Mouse (Mus musculus): ENCODE data around the gene Antxrl. TPM values are rescaled to one million over a fixed set of nuclear protein-coding genes. Genes with fewer than 3 reads are reported as not detected.

Antxrl gene
- polyA plus RNA-seq, 1 experiment from 2014 or later, result not detected

DNA sequence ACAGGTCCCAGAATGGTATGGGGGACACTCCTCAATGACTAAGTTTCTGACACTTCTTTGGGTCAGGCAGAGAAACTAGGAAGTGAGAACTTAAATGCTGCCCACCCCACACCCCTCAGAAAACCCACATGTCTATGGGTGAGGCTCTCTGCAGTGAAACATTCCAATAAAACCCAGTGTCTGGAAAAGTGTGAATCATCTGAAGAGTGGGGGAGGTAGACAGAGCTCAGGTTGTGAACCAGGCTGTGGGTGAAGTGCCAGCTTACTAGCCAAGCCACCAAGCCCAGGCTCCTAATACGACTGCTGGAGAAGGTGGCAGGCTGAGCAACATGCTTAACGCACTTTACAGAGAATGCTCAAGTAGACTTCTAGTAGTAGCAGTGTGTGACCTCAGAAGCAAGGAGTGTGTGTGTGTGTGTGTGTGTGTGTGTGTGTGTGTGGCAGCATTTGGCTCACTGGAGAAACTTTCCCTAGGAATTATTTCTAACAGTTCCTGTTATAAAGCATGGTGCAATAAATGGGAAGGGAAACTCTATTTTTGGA lies 35.4 kb downstream of the Antxrl start:
- H3K4me1 ChIP-seq (ENCODE audit: control insufficient read depth, insufficient read depth, low read length), result no peaks in the 10 kb centered on the region
- H3K27ac ChIP-seq (replicated peaks; ENCODE audit: low read depth, low read length), result no peak overlapping the region
- H3K4me2 ChIP-seq (ENCODE audit: low read depth, low read length), result no peak overlapping the region
- no peaks in the 10 kb centered on the region for H3K9me3 ChIP-seq (replicated peaks; ENCODE audit: control insufficient read depth, low read length)
- no peak for DNase-seq (ENCODE audit: low spot score)
- 73% methylated on average over 2 of the region's 2 CpGs for WGBS
- H3K27me3 ChIP-seq (ENCODE audit: control insufficient read depth, insufficient read depth, low read length), result no peaks in the 10 kb centered on the region
- ATAC-seq (replicated peaks; ENCODE audit: insufficient number of reproducible peaks, low FRiP score, low TSS enrichment, low read depth), result no peak
- H3K36me3 ChIP-seq (replicated peaks; ENCODE audit: control insufficient read depth, insufficient read depth, low read depth, low read length), result no peaks in the 10 kb centered on the region
- no peak overlapping the region for H3K4me3 ChIP-seq (ENCODE audit: low read depth, low read length)
- H3K9ac ChIP-seq (replicated peaks; ENCODE audit: low read length), result no peak overlapping the region

DNA sequence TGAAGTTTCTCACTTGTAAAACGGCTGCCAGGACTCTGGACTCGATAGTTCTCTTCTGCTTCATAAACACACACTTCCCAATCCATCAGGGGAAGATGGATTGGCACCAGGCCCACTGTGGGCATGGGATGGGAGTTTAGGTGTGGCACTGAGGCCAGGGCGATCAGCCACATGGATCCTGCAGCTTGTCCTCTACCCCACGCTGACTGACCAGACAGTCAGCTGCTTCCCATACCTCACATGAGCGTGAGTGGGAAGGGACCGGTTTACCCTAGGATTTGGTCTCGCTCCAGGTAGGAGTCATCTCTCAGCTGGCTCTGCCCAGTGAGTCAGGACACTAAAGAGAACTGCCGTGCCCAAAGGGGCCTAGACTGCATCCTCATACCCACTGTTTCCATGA lies 37.3 kb downstream of the Antxrl start:
- DNase-seq (ENCODE audit: low spot score) (no peak), ATAC-seq (replicated peaks; ENCODE audit: insufficient number of reproducible peaks, low FRiP score, low TSS enrichment, low read depth) (no peak)
- Histone ChIP-seq H3K4me1 (ENCODE audit: control insufficient read depth, insufficient read depth, low read length) (no peaks in the 10 kb centered on the region), H3K4me3 (ENCODE audit: low read depth, low read length) (no peak overlapping the region), H3K9me3 (replicated peaks; ENCODE audit: control insufficient read depth, low read length) (no peaks in the 10 kb centered on the region), H3K27me3 (ENCODE audit: control insufficient read depth, insufficient read depth, low read length) (no peaks in the 10 kb centered on the region), H3K36me3 (replicated peaks; ENCODE audit: control insufficient read depth, insufficient read depth, low read depth, low read length) (no peaks in the 10 kb centered on the region), H3K9ac (replicated peaks; ENCODE audit: low read length) (no peak overlapping the region), H3K27ac (replicated peaks; ENCODE audit: low read depth, low read length) (no peak overlapping the region), H3K4me2 (ENCODE audit: low read depth, low read length) (no peak overlapping the region)
- WGBS, result 83% methylated on average over 8 of the region's 8 CpGs

DNA sequence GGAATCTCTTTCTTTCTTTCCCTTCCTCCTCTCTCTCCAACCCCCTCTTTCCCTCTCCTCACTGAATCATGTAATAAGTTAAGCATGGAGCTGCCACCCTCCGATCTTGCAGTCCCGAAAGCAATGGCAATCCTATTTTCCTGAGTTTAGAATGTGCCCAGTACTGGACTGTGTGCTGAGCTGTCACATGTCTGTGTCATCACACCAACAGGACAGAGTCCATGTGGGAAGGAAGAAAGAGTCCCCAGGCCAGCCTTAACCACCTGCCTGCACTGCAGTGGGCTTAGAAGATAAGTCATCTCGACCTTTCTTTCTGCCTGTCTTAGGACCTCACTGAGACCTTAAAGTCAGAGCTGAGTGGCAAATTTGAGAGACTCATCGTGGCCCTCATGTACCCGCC lies 39.0 kb downstream of the Antxrl start:
- no peaks in the 10 kb centered on the region for H3K36me3 ChIP-seq (replicated peaks; ENCODE audit: control insufficient read depth, insufficient read depth, low read depth, low read length)
- no peak overlapping the region for H3K4me2 ChIP-seq (ENCODE audit: low read depth, low read length)
- no peaks in the 10 kb centered on the region for H3K9me3 ChIP-seq (replicated peaks; ENCODE audit: control insufficient read depth, low read length)
- H3K4me1 ChIP-seq (ENCODE audit: control insufficient read depth, insufficient read depth, low read length), result no peaks in the 10 kb centered on the region
- ATAC-seq (replicated peaks; ENCODE audit: insufficient number of reproducible peaks, low FRiP score, low TSS enrichment, low read depth), result no peak
- H3K27me3 ChIP-seq (ENCODE audit: control insufficient read depth, insufficient read depth, low read length), result no peaks in the 10 kb centered on the region
- H3K4me3 ChIP-seq (ENCODE audit: low read depth, low read length), result no peak overlapping the region
- H3K9ac ChIP-seq (replicated peaks; ENCODE audit: low read length), result no peak overlapping the region
- DNase-seq (ENCODE audit: low spot score), result no peak
- H3K27ac ChIP-seq (replicated peaks; ENCODE audit: low read depth, low read length), result no peak overlapping the region
- WGBS, result 84% methylated on average over 5 of the region's 5 CpGs

DNA sequence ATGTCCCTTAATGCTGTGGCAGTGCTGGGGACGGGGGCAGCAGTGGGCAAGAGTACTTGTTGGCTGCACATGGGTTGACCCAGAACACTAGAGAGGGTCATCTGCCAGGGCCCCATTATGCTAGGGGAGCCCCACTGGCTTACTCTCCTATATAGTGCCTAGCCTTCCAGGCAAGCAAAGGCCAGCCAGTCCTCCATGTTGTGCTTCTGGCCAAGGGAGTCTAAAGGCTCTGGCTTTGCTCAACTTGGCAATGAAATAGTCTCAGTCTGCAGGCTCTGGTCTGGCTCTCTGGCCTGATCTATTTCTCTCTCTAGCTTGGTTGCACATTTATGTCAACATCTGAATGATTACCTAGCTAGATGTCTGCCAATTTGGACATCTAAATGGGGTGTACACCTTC lies 40.3 kb downstream of the Antxrl start:
- no peak overlapping the region for H3K4me3 ChIP-seq (ENCODE audit: low read depth, low read length)
- no peak overlapping the region for H3K4me2 ChIP-seq (ENCODE audit: low read depth, low read length)
- no peak for DNase-seq (ENCODE audit: low spot score)
- no peaks in the 10 kb centered on the region for H3K4me1 ChIP-seq (ENCODE audit: control insufficient read depth, insufficient read depth, low read length)
- no peak overlapping the region for H3K27ac ChIP-seq (replicated peaks; ENCODE audit: low read depth, low read length)
- no peak for ATAC-seq (replicated peaks; ENCODE audit: insufficient number of reproducible peaks, low FRiP score, low TSS enrichment, low read depth)
- no peaks in the 10 kb centered on the region for H3K27me3 ChIP-seq (ENCODE audit: control insufficient read depth, insufficient read depth, low read length)
- 87% methylated on average over 1 of the region's 1 CpGs for WGBS
- no peak overlapping the region for H3K9ac ChIP-seq (replicated peaks; ENCODE audit: low read length)
- no peaks in the 10 kb centered on the region for H3K9me3 ChIP-seq (replicated peaks; ENCODE audit: control insufficient read depth, low read length)
- H3K36me3 ChIP-seq (replicated peaks; ENCODE audit: control insufficient read depth, insufficient read depth, low read depth, low read length), result no peaks in the 10 kb centered on the region

DNA sequence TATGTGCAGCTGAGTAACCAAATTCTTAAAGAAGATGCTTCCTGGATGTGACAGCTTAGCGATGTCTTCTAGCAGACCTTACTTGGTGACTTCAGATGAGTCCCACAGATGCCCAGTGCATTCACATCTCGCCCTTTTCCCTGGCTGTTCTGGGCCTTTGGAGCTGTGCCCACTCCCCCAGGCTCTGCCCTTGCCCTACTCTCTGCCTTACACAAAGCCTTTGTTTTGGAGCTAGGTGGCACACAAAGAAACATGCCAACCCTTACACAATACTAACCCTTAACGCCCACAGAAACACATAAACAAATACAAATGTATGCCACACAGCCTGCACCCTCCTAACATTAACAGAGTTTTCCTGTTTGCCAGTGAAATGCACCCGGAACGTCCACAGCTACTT lies 43.7 kb downstream of the Antxrl start:
- DNase-seq (ENCODE audit: low spot score) (no peak), ATAC-seq (replicated peaks; ENCODE audit: insufficient number of reproducible peaks, low FRiP score, low TSS enrichment, low read depth) (no peak)
- Histone ChIP-seq H3K36me3 (replicated peaks; ENCODE audit: control insufficient read depth, insufficient read depth, low read depth, low read length) (no peaks in the 10 kb centered on the region), H3K27me3 (ENCODE audit: control insufficient read depth, insufficient read depth, low read length) (no peaks in the 10 kb centered on the region), H3K4me1 (ENCODE audit: control insufficient read depth, insufficient read depth, low read length) (no peaks in the 10 kb centered on the region), H3K9ac (replicated peaks; ENCODE audit: low read length) (no peak overlapping the region), H3K9me3 (replicated peaks; ENCODE audit: control insufficient read depth, low read length) (no peaks in the 10 kb centered on the region), H3K4me2 (ENCODE audit: low read depth, low read length) (no peak overlapping the region), H3K4me3 (ENCODE audit: low read depth, low read length) (no peak overlapping the region), H3K27ac (replicated peaks; ENCODE audit: low read depth, low read length) (no peak overlapping the region)
- WGBS, result 75% methylated on average over 5 of the region's 5 CpGs

DNA sequence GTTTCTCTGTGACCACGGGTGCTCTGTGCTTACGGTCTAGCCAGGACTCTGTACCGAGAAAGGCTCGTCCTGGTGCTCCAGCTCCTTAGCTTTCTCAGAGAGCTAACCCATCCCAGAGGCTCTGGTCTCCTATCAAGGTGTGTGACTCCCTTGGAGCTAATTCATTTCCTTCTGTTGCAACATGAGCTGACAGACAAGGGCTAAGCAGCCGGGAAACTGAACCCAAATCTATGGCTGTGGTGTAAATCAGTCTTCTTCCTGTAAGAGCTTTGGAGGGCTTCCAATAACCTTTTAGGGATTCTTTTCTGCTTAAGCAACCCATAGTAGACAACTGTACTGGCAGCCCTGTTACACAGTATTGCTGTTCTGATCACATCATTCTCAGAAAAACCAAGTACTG lies 50.1 kb downstream of the Antxrl start, which contains the start of gene A630023A22Rik:
Gene A630023A22Rik, minus strand, starts transcription at position 154 of the 400 bp plus-strand sequence.
- no peak for ATAC-seq (replicated peaks; ENCODE audit: insufficient number of reproducible peaks, low FRiP score, low TSS enrichment, low read depth)
- no peaks in the 10 kb centered on the region for H3K36me3 ChIP-seq (replicated peaks; ENCODE audit: control insufficient read depth, insufficient read depth, low read depth, low read length)
- H3K4me3 ChIP-seq (ENCODE audit: low read depth, low read length), result no peak within 1 kb of the TSS
- no peaks in the 10 kb centered on the region for H3K27me3 ChIP-seq (ENCODE audit: control insufficient read depth, insufficient read depth, low read length)
- no peaks in the 10 kb centered on the region for H3K9me3 ChIP-seq (replicated peaks; ENCODE audit: control insufficient read depth, low read length)
- DNase-seq (ENCODE audit: low spot score), result no peak
- H3K4me2 ChIP-seq (ENCODE audit: low read depth, low read length), result no peak within 1 kb of the TSS
- no peak within 1 kb of the TSS for H3K27ac ChIP-seq (replicated peaks; ENCODE audit: low read depth, low read length)
- no peak within 1 kb of the TSS for H3K9ac ChIP-seq (replicated peaks; ENCODE audit: low read length)
- 75% methylated on average over 5 of the region's 5 CpGs for WGBS
- H3K4me1 ChIP-seq (ENCODE audit: control insufficient read depth, insufficient read depth, low read length), result no peaks in the 10 kb centered on the region

DNA sequence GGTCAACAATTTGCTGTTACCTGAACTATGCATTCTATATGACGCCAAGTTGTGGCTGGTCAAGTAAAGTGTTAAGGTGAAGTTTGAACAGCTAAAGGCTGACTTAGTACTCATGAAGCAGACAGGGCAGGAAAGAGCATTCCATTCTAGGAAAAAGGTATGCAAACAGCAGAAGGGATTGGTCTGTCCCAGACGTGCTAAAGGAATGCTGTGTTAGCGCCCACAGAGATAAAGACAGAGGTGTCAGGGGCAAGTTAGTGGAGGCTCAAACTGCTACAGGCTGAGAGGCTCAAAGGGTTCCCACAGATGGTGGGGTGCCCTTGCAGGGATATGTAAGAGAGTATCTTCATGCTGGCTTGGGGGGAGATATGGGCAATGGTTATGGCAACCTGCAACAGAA lies 51.3 kb downstream of the Antxrl start:
- no peaks in the 10 kb centered on the region for H3K4me1 ChIP-seq (ENCODE audit: control insufficient read depth, insufficient read depth, low read length)
- 70% methylated on average over 3 of the region's 3 CpGs for WGBS
- no peak overlapping the region for H3K9ac ChIP-seq (replicated peaks; ENCODE audit: low read length)
- no peaks in the 10 kb centered on the region for H3K27me3 ChIP-seq (ENCODE audit: control insufficient read depth, insufficient read depth, low read length)
- no peak for ATAC-seq (replicated peaks; ENCODE audit: insufficient number of reproducible peaks, low FRiP score, low TSS enrichment, low read depth)
- no peak overlapping the region for H3K4me2 ChIP-seq (ENCODE audit: low read depth, low read length)
- no peak overlapping the region for H3K4me3 ChIP-seq (ENCODE audit: low read depth, low read length)
- no peak for DNase-seq (ENCODE audit: low spot score)
- no peak overlapping the region for H3K27ac ChIP-seq (replicated peaks; ENCODE audit: low read depth, low read length)
- H3K36me3 ChIP-seq (replicated peaks; ENCODE audit: control insufficient read depth, insufficient read depth, low read depth, low read length), result no peaks in the 10 kb centered on the region
- no peaks in the 10 kb centered on the region for H3K9me3 ChIP-seq (replicated peaks; ENCODE audit: control insufficient read depth, low read length)

DNA sequence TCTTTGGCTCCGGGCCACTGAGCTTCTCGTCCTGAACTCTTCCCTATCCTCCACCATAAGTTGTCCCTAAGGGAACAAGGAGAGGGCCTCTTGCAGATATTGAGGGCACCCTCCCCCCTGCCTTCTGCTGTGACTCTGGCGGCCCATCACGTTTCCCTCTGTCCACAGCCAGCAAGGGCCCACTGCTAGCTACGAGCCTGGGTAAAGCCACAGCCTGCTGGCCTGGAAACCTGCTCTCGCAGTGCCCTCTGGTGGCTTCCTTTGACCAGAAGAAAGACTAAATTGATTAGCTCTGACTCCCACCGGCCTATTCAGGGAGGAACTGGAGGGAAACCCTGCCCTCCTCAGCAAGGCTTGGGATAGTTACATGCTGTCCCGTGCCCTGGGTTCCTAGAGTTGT lies 52.4 kb downstream of the Antxrl start:
- H3K4me1 ChIP-seq (ENCODE audit: control insufficient read depth, insufficient read depth, low read length), result no peaks in the 10 kb centered on the region
- no peak overlapping the region for H3K4me3 ChIP-seq (ENCODE audit: low read depth, low read length)
- peak; percentile 74 for DNase-seq (ENCODE audit: low spot score)
- H3K9me3 ChIP-seq (replicated peaks; ENCODE audit: control insufficient read depth, low read length), result no peaks in the 10 kb centered on the region
- no peak overlapping the region for H3K4me2 ChIP-seq (ENCODE audit: low read depth, low read length)
- H3K9ac ChIP-seq (replicated peaks; ENCODE audit: low read length), result no peak overlapping the region
- H3K27ac ChIP-seq (replicated peaks; ENCODE audit: low read depth, low read length), result no peak overlapping the region
- peak; percentile 60; the same call in 1 of the 2 replicates for ATAC-seq (replicated peaks; ENCODE audit: insufficient number of reproducible peaks, low FRiP score, low TSS enrichment, low read depth)
- no peaks in the 10 kb centered on the region for H3K36me3 ChIP-seq (replicated peaks; ENCODE audit: control insufficient read depth, insufficient read depth, low read depth, low read length)
- WGBS, result 23% methylated on average over 8 of the region's 8 CpGs
- H3K27me3 ChIP-seq (ENCODE audit: control insufficient read depth, insufficient read depth, low read length), result no peaks in the 10 kb centered on the region
